Mouse (Mus musculus) MEL-GATA-1-ER (cell line): ENCODE data around the gene Klc2.
"Not testable (repeated sequence)": the region's sequence is repeated elsewhere in the genome, so short reads cannot be mapped to it uniquely, and the experiment has no call there.

ENCODE experiments used
- DNase-seq: peaks from one replicate; pipeline ENCODE4 v3.0.0-alpha.2; 2012; ENCODE audit warnings: low read depth; ENCODE audit errors: extremely low read depth

Gene Klc2

DNA sequence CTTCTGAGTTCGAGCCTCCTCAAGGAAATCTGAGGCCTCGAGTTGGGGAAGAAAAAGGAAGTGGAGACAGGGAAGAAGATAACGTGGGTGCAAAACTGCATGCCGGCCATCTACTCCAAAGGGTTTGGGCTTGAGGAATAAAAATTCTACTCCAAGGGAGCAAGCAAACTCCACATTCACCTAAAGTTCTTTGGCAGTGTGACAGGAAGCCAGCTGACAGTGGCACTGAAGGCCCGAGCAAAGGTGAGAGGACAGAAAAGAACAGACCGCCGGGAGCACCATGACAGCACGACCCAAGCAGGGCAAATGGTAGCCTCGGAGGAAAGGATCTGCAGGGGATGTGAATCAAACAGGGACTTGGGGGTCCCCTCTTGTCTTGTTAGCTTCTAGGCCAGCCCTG is 12.3 kb downstream of the Klc2 start:
- DNase-seq: no peak

DNA sequence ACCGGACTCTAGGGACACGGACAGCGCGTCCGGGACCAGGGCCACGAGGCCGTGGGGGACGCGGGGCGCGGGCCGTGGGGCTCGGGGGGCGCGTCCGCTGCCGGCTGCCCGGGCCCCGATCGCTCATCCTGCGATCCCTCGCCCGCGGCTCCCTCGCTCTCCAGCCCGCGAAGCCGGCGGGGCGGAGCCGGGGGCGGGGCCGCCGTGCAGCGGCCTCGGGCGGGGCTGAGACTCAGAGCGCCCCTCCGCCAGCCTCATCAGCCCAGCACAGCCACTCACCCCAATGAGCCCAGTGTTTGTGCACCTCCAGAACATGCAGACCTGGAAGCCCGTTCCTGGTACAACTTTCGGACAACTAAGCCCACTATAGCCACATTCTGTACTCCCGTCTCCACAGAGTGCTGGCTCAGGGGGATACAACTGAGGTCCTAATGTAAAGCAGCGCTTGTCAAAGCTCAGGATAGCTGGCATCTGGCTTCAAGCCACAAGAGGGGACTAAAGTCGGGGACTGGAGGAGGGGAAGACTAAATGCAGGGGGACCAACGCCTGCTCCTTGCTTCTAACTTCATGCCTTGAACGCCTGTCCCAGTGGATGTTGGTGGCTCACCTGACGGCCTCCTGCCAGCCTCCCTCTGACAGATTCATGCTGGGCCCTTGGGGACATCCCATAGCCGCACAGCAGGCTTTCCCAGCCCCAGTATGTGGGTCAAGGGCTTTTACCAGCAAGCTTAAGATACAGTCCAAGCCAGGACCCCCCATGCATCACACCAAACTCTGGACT is 19.8 kb downstream of the Klc2 start, which contains the start of gene Cnih2:
TSS of gene Cnih2 (minus strand) at position 159 of the 781 bp plus-strand sequence.
- no peak for DNase-seq

DNA sequence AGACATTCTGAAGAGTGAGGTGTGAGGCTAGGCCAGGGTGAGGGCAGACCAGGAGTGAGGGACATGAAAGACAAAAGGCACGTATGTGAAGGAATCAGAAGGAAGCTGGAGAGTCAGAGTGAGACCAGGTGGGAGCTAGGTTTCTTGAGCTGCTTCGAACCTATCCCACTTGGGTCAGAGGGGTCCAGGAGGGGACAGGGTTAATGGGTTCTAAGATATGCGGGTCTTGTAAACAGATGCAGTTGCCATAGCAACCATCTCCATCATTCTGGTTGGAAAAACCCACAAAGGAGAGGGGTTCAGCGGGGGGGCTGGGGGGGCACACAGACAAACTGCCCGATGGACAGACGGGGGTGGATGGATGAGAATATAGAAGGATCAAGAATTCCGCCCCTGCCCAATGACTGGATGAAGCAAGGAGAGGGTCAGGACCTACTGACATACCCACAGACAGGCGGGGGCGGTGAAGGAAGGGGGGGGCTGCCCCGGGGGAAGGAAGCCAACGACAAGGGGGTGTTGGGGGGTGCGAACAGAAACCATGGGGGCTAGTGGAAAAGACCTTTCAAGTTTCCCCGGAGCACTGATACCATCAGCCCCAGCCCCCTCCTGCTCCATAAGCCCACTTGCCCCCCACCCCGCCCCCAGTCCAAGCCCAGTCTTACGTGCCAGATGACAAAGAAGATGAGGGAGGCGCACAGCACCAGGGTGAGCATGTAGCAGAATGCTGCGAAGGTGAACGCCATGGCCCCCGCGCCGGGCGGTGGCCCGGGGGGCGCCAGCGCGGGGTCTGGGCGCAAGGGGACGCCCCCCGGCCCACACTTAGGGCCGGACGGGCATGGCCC is 20.6 kb downstream of the Klc2 start:
- no peak for DNase-seq

DNA sequence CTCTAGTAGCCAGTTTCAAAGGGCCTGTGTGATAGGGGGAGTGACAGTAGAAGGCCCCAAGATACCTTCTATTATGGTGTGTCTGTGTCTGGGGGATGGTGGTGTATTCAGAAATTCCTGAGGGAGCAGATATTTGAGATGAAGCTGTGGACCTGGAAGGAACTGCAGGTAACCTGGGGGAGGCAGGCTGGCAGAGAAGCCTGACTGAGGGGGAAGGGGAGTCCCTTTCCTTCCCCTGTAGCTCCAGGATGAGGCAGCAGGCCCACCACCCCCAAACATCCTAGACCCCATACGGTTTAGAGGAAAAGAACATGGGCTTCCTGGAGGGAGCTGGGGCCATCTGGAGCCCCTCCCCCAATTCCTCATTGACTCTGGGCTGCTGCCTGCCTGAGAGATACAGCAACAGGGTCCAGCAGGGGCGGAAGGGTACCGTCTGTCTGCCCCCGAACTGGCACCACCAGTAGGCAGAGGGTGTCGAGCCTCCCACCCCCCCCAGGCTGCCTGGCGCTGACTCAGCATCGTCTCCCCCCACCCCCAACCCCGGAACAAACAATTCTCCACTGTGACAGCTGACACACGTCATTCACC is 22.4 kb downstream of the Klc2 start:
- DNase-seq: no peak

DNA sequence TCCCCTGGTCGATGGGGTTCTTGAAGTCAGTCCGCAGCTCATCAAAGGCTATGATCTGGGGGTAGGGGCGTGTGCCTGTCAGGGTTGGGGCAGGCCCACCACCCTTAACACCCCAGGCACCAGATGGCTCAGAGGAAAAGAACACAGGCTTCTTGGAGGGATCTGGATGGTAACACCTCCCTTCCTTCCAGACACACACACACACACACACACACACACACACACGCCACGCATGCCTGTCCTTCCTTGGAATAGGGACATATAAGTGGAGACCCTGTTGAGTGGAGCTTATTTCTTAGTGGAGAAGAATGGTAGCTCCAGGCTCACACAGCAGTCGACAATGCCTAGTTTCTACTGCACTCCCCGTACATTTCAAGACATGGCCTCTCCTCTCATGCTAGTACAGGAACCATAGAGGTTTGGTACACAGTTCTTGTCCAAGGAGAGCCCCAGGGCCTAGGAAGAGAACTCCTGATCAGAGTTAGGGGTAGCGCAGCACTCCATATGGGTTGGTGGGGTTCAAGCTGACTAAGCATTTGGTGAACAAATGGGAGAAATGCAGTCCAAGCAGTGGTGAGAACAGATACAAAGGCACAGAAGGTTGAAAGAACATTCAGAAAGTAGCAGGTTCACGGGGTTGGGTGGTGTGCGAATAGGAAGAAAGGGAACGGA is 23.5 kb downstream of the Klc2 start:
- DNase-seq: no peak

DNA sequence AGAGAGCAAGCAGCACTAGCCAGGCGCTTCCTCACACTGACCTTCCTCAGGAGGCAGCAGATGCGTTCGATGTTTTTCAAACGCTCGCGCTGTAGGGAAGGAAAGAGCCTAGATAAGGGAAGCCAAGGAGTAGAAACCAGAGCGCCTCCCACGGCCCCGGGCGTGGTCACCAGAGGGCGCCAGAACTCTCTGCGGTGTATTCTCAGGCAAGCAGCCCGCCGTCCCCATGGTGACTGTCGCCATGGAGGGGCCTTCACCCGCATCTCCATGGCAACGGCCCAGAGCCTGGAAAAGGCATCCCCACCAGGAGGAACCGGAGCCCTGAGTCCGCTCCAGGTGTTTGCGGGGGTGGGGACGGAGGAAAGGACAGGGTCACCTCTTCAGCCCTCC is 24.1 kb downstream of the Klc2 start:
- peak; percentile 82 for DNase-seq

DNA sequence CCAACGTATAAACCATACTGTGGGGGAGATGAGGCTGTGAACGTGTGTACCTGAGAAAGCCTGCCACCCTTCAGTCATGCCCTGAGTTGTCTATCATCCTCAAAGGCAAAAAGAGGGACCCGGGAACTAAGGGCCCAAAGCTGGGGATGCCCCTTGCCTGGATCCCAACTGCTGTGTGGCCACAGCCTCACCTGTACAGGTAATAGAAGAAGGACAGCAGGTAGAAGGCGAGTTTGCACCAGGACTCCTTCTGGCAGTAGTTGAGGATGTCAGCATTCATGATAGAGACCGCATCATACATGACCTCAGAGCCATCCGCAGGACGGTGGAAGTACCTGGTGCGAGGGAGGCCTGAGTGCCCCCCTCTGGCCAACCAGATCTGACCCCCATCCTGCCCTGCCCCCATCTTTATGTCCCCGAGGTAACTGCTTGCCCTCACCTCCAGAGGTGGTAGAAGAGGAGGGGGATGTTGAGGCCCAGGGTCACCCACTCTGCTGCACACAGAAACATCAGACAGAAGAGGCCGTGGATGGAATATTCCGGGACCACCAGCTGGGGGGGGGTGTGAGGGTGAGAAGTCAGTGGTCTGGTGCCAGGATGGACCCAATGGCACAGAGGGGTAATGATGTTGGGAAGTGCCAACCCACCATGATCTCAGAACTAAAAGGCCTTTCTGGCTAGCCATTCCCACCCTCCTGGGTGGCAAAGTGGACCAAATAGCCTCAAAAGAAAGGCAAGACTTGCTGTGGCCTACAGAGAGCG is 24.7 kb downstream of the Klc2 start:
- DNase-seq: no peak

DNA sequence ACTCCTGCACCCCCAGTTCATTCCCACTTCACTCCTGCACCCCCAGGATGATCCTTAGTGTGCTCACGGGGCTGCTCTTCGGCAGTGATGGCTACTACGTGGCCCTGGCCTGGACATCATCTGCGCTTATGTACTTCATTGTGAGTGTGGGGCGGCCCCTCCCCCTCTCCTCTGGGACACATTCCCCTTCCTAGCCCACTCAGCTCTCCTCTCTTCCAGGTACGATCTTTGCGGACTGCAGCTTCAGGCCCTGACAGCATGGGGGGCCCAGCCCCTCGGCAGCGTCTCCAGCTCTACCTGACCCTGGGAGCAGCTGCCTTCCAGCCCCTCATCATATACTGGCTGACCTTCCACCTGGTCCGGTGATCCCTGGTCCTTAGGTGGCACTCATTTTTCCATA is 26.3 kb downstream of the Klc2 start:
- DNase-seq: no peak

DNA sequence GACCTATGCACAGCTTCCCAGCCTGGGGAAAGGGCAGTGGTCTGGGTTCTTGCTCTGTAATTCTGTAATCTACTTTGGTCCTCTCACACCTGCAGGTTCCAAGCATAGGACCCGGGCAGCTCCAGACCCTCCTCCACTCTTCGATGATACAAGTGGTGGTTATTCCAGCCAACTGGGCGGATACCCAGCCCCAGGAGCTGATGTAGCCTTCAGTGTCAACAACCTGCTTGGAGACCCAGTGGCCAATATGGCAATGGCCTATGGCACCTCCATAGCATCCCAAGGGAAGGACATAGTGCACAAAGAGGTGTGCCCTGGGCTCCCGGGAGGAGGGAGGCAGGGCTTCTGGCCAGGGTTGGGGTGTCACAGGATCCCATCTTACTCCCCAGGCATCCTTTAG is 29.0 kb downstream of the Klc2 start:
- DNase-seq: no peak

DNA sequence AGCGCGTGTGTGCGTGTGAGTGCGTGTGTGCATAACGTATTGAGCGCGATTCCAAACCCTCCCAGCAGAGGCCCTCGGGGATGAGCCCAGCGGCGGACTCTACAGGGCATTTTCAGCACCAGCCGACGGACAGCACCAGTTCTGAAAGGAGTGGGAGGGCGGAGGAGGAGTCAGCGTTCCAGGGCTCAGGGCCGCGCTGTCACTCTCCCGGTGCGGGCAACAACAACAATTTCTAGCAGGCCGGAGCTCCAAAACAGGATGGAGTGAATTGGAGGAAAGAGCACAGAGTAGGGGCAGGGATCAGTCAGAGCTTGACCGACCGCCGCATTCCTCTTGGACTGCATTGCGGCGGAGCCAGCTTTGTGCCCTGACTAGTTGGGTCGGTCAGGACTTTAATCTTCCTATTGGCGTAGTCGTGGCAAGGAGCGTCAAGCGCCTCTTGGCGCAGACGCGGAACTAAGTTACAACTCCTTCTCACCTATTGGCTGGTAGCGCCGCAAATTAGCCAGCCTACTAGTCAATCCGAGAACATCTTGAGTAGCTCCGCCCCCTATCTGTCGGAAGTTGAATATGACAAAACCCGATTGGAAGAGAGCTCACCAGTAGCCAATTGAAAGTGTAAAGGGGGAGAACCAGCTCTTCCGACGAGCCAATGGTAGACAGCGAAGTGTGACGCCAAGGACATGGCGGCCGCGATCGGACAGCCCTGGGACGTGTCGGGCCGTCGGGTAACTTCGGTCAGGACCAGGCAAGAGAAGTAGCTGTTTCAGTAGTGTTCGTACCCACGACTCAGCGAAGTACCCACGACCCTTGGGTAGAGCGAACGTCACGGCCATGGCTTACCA is 30.3 kb downstream of the Klc2 start, which contains the start of gene Yif1a:
TSS of gene Yif1a (plus strand) at position 655 of the 845 bp plus-strand sequence.
- peak; percentile 100 for DNase-seq

DNA sequence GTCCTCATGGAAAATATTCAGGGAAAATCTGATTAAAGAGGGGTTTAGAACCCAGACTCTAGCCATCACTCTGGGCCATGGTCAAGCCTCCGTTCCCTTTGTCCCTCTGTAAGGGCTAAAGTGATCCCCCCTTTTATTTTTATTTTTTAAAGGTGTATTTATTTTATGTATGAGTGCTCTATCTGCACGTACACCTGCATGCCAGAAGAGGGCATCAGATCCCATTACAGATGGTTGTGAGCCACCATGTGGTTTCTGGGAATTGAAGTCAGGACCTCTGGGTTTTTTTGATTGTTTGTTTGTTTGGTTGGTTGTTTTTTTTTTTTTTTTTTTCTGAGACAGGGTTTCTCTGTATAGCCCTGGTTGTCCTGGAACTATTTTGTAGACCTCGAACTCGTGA is 31.8 kb downstream of the Klc2 start:
- not testable (repeated sequence) for DNase-seq

DNA sequence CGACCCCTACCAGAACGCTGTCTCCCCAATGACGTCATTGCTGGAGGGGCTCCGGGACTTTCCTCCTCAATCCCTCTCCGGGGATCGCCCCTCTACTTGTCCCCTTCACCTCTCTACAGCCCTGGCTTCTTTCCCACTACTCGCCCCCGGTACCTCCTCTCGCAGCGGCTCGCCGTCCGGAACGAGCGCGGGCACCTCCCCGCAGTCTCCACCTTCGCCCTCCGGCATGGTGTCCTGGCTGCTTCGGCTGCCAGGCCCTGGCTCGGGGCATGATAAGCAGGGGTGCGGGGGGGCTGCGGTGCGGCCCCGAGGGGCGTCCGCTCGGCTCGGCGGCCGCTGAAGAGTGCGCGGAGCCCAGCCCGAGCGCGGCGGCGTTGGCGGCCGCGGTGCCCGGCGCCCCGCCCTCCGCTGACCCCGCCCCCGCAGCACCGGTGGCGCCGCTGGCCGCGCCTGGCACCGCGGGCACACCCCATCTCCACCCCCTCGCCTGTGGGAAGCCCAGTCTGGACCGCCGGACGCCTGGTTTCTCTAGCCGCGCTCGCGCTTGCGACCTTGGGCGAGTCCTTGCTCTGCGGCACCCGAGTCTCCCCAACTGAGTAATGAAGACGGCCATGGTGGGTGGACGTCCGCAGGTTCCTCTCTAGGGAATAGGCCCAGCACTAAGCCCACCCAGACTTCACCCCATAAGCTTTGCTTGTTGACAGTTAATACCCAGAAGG is 33.1 kb downstream of the Klc2 start, which contains the start of gene Tmem151a:
TSS of gene Tmem151a (minus strand) at position 387 of the 719 bp plus-strand sequence.
- no peak for DNase-seq

DNA sequence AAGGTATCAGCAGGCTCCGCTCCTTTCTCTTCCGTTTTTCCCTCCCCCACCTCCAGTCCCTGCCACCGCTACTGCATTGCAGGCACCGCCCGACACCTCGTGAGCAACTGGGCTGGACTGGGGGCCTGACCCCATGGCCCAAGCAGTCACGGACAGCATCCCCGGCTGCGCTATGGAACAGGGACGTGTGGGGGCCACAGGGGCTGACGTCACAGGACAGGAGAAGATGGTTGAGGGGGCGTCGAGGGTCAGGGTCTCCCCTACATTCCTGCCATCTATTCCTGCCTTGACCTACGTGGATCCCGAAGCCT is 33.6 kb downstream of the Klc2 start:
- no peak for DNase-seq

DNA sequence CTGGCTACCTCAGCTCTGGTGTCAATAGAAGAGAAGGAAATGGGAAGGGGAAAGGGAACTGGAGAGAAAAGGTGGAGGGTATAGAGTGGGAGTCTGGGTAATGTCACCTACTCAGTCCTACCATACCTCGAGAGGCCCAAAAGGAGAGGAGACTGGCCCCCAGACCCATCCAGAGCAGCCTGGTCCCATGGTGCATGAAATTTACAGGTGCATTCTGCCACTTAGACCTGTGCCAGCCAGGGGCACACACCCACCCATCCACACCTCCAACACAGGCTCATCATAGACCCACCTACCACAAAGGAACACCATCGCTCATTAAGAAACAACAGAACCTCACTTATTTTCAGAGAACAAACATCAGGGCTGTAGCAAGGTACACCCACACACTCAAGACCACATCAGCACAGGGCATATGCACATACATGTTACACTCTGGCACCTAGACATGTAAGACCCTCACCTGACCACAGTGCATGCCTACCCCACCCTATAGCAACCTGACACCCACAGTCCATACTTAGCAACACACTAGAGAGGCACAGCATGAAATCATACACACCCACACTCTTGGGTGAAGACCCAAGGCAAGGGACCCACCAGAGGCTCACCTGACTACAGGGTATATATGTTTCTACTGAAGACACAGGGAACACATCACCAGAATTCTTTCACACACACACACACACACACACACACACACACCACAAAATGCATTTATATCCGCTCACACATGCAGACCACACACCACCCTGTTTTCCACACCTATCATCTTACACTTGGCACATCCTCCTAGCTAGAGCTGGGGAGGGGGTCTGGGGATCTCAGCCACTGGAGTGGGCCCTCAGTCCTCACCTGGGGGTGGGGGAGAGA is 34.2 kb downstream of the Klc2 start:
- no peak for DNase-seq

DNA sequence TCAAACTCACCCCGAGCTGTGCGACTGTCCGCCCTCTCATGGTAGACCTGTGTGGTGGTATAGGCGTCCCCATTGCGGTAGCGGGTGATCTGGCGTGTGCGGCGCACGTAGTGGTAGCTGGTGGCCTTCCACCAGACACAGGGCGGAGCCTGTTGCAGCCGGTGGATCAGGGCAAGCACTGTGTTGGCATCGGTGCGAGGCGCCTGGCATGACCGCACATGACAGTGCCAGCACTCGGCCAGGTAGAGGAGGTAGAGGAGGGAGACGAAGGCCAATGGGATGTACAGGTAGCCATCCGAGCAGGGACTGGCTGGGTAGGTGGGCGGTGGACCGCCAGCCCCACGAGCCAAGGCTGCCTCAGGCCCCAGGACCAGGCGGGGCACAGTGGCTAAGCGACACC is 35.8 kb downstream of the Klc2 start:
- DNase-seq: no peak

DNA sequence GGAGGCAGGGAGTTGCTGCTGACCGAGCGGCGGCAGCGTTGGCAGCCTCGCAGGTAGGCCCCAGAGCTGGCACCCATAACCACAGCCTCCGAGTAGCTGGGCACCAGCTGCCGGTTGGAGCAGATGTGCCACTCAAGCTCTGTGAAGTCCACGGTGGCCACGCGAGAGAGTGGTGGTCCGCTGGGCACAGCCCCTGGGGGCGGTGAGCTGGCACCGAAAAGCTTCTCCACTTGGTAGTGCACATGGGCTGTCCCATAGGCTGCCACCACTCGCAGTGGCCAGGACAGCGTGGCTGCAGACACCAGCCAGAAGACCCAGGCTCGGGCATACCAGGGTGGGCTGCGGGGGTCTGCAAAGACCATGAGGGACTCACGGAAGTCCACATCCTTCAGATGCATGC is 36.4 kb downstream of the Klc2 start:
- DNase-seq: no peak

DNA sequence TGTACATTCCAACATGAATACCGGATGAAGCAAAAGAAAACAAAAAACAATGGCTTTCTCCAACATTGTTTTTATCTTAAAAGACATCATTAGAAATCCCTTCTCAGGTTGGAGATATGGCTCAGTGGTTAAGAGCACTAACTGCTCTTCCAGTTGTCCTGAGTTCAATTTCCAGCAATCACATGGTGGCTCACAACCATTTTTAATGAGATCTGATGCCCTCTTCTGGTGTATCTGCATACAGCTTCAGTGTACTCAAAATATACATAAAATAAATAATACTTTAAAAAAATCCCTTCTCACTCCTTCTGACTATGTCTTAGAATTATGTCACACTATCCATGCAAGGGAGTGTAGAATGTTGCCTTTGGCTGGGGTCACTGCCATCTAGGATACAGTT is 39.1 kb downstream of the Klc2 start:
- DNase-seq: no peak

DNA sequence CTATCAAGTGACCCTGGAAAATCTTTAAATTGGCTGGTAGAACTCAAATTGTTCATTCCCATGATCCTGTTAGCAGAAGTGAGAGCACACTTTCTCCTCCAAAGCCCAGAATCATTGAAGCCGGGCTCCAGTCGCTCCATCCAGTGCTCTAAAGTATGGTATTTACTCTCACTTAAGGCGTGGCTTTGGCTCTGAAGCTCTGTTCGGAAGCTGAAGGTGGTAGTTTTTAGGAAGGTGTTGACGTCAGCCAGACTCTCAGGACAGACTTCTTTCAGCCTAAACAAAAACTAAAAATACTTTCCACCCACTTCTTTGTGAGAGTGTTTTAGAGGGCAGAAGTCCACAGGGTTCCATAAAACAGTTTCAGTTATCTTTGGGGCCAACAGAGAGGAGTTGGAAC is 44.8 kb downstream of the Klc2 start:
- no peak for DNase-seq
